32 mouse cellular contexts compared by ENCODE assay signal in genomic region chr10:80915736-80916135, GRCm38 (mm10). TPM values are rescaled to one million over a fixed set of nuclear protein-coding genes. Genes with fewer than 3 reads are reported as not detected.
A peak's percentile ranks its signal among the peaks of the same experiment; 100 is the strongest.
DNase-seq lines count a peak whose midpoint lies in the region; ATAC-seq lines count a peak whose summit lies in the region.
"Had no signal": no experiment of that assay in that cellular context is flagged by ENCODE, and none has a peak within 500 bp of the region (broad histone marks: within the 10 kb centered on the region; RNA-seq: fewer than 3 reads in every experiment).

No protein-coding gene starts in this region.

- peak; percentile 63 for DNase-seq in cerebellum, adult 9-10 months
- no peak for DNase-seq in cerebellum, postnatal 36 days
- DNase-seq in hindbrain, embryonic 10.5 days (ENCODE audit: low spot score): no peak
- no peak for DNase-seq in hindbrain, embryonic 11.5 days (ENCODE audit: low spot score)
- no peak for DNase-seq in c-Kit-positive CD71-positive TER-119-positive erythroid progenitor cells, embryonic 14.5 days (ENCODE audit: low spot score)
- DNase-seq: adrenal gland, adult 8-10 months; cerebellum, adult 11 months; gastrocnemius, adult 2 months; heart, adult 2 months; heart, postnatal 4 days; kidney, adult 9 months; kidney, postnatal 10 days; layer of hippocampus, adult 9-11 months; liver; retina, postnatal 1 day; right cerebral cortex, postnatal 25 days; spleen, adult 18-20 months; thymus, postnatal 25 days had no signal

- H3K9me3 ChIP-seq in hindbrain, embryonic 10.5 days: no peaks in the 10 kb centered on the region
- H3K9me3 ChIP-seq in hindbrain, embryonic 11.5 days (ENCODE audit: control insufficient read depth, low read length): no peaks in the 10 kb centered on the region
- H3K9me3 ChIP-seq in midbrain, embryonic 13.5 days: no peaks in the 10 kb centered on the region
- H3K9me3 ChIP-seq in midbrain, embryonic 16.5 days (replicated peaks; ENCODE audit: control insufficient read depth, low read length, poor library complexity, severe bottlenecking): no peaks in the 10 kb centered on the region
- H3K9me3 ChIP-seq: embryonic facial prominence, embryonic 12.5 days; G1E; heart, embryonic 12.5 days; intestine, embryonic 15.5 days; lung, embryonic 15.5 days; neural tube, embryonic 15.5 days had no signal

- no peak overlapping the region for H3K4me2 ChIP-seq in hindbrain, embryonic 11.5 days (replicated peaks; ENCODE audit: low read depth, low read length)
- H3K4me2 ChIP-seq in midbrain, embryonic 13.5 days (replicated peaks): peak overlapping the region; percentile 99; the same call in 1 of the 2 replicates
- H3K4me2 ChIP-seq in midbrain, embryonic 16.5 days (ENCODE audit: low read length): no peak overlapping the region
- H3K4me2 ChIP-seq: heart, embryonic 12.5 days; midbrain, embryonic 11.5 days had no signal

- no peak overlapping the region for H3K27ac ChIP-seq in hindbrain, embryonic 10.5 days
- no peak overlapping the region for H3K27ac ChIP-seq in hindbrain, embryonic 11.5 days (ENCODE audit: low read depth, low read length)
- no peak overlapping the region for H3K27ac ChIP-seq in midbrain, embryonic 13.5 days
- H3K27ac ChIP-seq in midbrain, embryonic 16.5 days (ENCODE audit: low read length): no peak overlapping the region
- H3K27ac ChIP-seq: embryonic facial prominence, embryonic 12.5 days; gastrocnemius, adult 2 months; heart, adult 2 months; hindbrain, postnatal 0 days; intestine, embryonic 15.5 days; lung, embryonic 15.5 days; neural tube, embryonic 15.5 days had no signal

- no peak overlapping the region for H3K9ac ChIP-seq in hindbrain, embryonic 11.5 days (ENCODE audit: low read depth, low read length)
- no peak overlapping the region; the same call in 1 of the 2 replicates for H3K9ac ChIP-seq in midbrain, embryonic 13.5 days (replicated peaks)
- no peak overlapping the region for H3K9ac ChIP-seq in midbrain, embryonic 16.5 days (ENCODE audit: low read depth, low read length)
- H3K9ac ChIP-seq: embryonic facial prominence, embryonic 12.5 days; heart, embryonic 12.5 days; intestine, embryonic 15.5 days; lung, embryonic 15.5 days; neural tube, embryonic 15.5 days had no signal

- no peaks in the 10 kb centered on the region; the same call in 1 of the 2 replicates for H3K27me3 ChIP-seq in hindbrain, embryonic 10.5 days (ENCODE audit: insufficient read depth, poor library complexity, severe bottlenecking)
- no peaks in the 10 kb centered on the region for H3K27me3 ChIP-seq in hindbrain, embryonic 11.5 days (ENCODE audit: control insufficient read depth, insufficient read depth, low read length)
- H3K27me3 ChIP-seq in midbrain, embryonic 13.5 days: no peaks in the 10 kb centered on the region
- no peaks in the 10 kb centered on the region for H3K27me3 ChIP-seq in midbrain, embryonic 16.5 days (ENCODE audit: control insufficient read depth, insufficient read depth, low read depth, low read length)
- H3K27me3 ChIP-seq: embryonic facial prominence, embryonic 12.5 days; heart, embryonic 12.5 days; intestine, embryonic 15.5 days; lung, embryonic 15.5 days; neural tube, embryonic 15.5 days had no signal

- H3K4me1 ChIP-seq in hindbrain, embryonic 10.5 days (replicated peaks): peaks cover 36% of the 10 kb centered on the region
- H3K4me1 ChIP-seq in hindbrain, embryonic 11.5 days (replicated peaks; ENCODE audit: control insufficient read depth, insufficient read depth, low read length): no peaks in the 10 kb centered on the region
- peaks cover 29% of the 10 kb centered on the region for H3K4me1 ChIP-seq in midbrain, embryonic 13.5 days (replicated peaks)
- peaks cover 17% of the 10 kb centered on the region for H3K4me1 ChIP-seq in midbrain, embryonic 16.5 days (ENCODE audit: control insufficient read depth, insufficient read depth, low read length)

- peak overlapping the region; percentile 80; the same call in 1 of the 2 replicates for H3K4me3 ChIP-seq in hindbrain, embryonic 10.5 days
- H3K4me3 ChIP-seq in hindbrain, embryonic 11.5 days (ENCODE audit: low read depth, low read length): no peak overlapping the region
- no peak overlapping the region for H3K4me3 ChIP-seq in midbrain, embryonic 13.5 days (replicated peaks)
- H3K4me3 ChIP-seq in midbrain, embryonic 16.5 days (ENCODE audit: low read depth, low read length): no peak overlapping the region
- H3K4me3 ChIP-seq: embryonic facial prominence, embryonic 12.5 days; gastrocnemius, adult 2 months; heart, adult 2 months; heart, embryonic 12.5 days; intestine, embryonic 15.5 days; neural tube, embryonic 15.5 days had no signal

- peaks cover 57% of the 10 kb centered on the region for H3K36me3 ChIP-seq in hindbrain, embryonic 10.5 days
- no peaks in the 10 kb centered on the region; the same call in 1 of the 2 replicates for H3K36me3 ChIP-seq in hindbrain, embryonic 11.5 days (ENCODE audit: control insufficient read depth, insufficient read depth, low read length)
- peaks cover 45% of the 10 kb centered on the region for H3K36me3 ChIP-seq in midbrain, embryonic 13.5 days
- peaks cover 9% of the 10 kb centered on the region; the same call in 1 of the 2 replicates for H3K36me3 ChIP-seq in midbrain, embryonic 16.5 days (ENCODE audit: control insufficient read depth, insufficient read depth, low read length)
- H3K36me3 ChIP-seq: G1E had no signal

- 95% methylated on average over 4 of the region's 4 CpGs for WGBS in hindbrain, embryonic 10.5 days
- WGBS in hindbrain, embryonic 11.5 days: 98% methylated on average over 4 of the region's 4 CpGs
- WGBS in midbrain, embryonic 13.5 days: 94% methylated on average over 4 of the region's 4 CpGs
- 90% methylated on average over 4 of the region's 4 CpGs for WGBS in midbrain, embryonic 16.5 days

- ATAC-seq in hindbrain, embryonic 11.5 days (ENCODE audit: low FRiP score): no peak
- no peak for ATAC-seq in midbrain, embryonic 13.5 days
- ATAC-seq in midbrain, embryonic 16.5 days: no peak
- ATAC-seq: forebrain, embryonic 14.5 days; hindbrain, postnatal 0 days; intestine, embryonic 15.5 days had no signal

RNA-seq across cellular contexts. Expression of gene Lmnb2, which starts 2.3 kb away (rescaled TPM):
- 65.8 and 78.4 TPM in 2 replicates for polyA plus RNA-seq in hindbrain, embryonic 10.5 days (2016; fragmentation: Nextera tagmentation; extraction: Ambion mirVana)
- polyA plus RNA-seq in hindbrain, embryonic 11.5 days (2014; fragmentation: Nextera tagmentation; extraction: Ambion mirVana): 14.6 and 19.0 TPM in 2 replicates
- 46.9 and 48.2 TPM in 2 replicates for polyA plus RNA-seq in midbrain, embryonic 13.5 days (2015; fragmentation: Nextera tagmentation; extraction: Ambion mirVana)
- 40.4 and 45.5 TPM in 2 replicates for polyA plus RNA-seq in midbrain, embryonic 16.5 days (2015; fragmentation: Nextera tagmentation; extraction: Ambion mirVana)

RNA-seq across cellular contexts. Expression of gene Gadd45b, which starts 14.1 kb away (rescaled TPM):
- polyA plus RNA-seq in hindbrain, embryonic 10.5 days (2016; fragmentation: Nextera tagmentation; extraction: Ambion mirVana): 9.8 and 11.8 TPM in 2 replicates
- 13.8 and 14.6 TPM in 2 replicates for polyA plus RNA-seq in hindbrain, embryonic 11.5 days (2014; fragmentation: Nextera tagmentation; extraction: Ambion mirVana)
- 4.0 and 4.9 TPM in 2 replicates for polyA plus RNA-seq in midbrain, embryonic 13.5 days (2015; fragmentation: Nextera tagmentation; extraction: Ambion mirVana)
- polyA plus RNA-seq in midbrain, embryonic 16.5 days (2015; fragmentation: Nextera tagmentation; extraction: Ambion mirVana): 6.4 and 7.1 TPM in 2 replicates

RNA-seq across cellular contexts. Expression of gene Timm13, which starts 15.0 kb away (rescaled TPM):
- 374 and 391 TPM in 2 replicates for polyA plus RNA-seq in hindbrain, embryonic 10.5 days (2016; fragmentation: Nextera tagmentation; extraction: Ambion mirVana)
- 328 and 353 TPM in 2 replicates for polyA plus RNA-seq in hindbrain, embryonic 11.5 days (2014; fragmentation: Nextera tagmentation; extraction: Ambion mirVana)
- 331 TPM in 2 replicates for polyA plus RNA-seq in midbrain, embryonic 13.5 days (2015; fragmentation: Nextera tagmentation; extraction: Ambion mirVana)
- polyA plus RNA-seq in midbrain, embryonic 16.5 days (2015; fragmentation: Nextera tagmentation; extraction: Ambion mirVana): 297 and 316 TPM in 2 replicates

RNA-seq across cellular contexts. Expression of gene Tmprss9, which starts 44.1 kb away (rescaled TPM):
- polyA plus RNA-seq in hindbrain, embryonic 10.5 days (2016; fragmentation: Nextera tagmentation; extraction: Ambion mirVana): 0.04 and 0.14 TPM in 2 replicates
- 0.05 and 0.06 TPM in 2 replicates for polyA plus RNA-seq in hindbrain, embryonic 11.5 days (2014; fragmentation: Nextera tagmentation; extraction: Ambion mirVana)
- 0.15 and 0.31 TPM in 2 replicates for polyA plus RNA-seq in midbrain, embryonic 13.5 days (2015; fragmentation: Nextera tagmentation; extraction: Ambion mirVana)
- polyA plus RNA-seq in midbrain, embryonic 16.5 days (2015; fragmentation: Nextera tagmentation; extraction: Ambion mirVana): 0.10 and 0.16 TPM in 2 replicates
- polyA plus RNA-seq: heart, embryonic 12.5 days; heart, postnatal 0 days; limb, embryonic 11.5 days; lung, embryonic 15.5 days; midbrain, embryonic 11.5 days; stomach, embryonic 16.5 days had no signal
